Mouse (Mus musculus) MEL (cell line): ENCODE measurements at regions not wholly inside any gene's neighbourhood (a gene's known extent, or its start where the extent isn't known, plus 50 kb on each side); places are given as distances from the start of the nearest gene placed in this dataset.

Experiments
- DNase-seq: peaks from one replicate; pipeline ENCODE4 v3.0.0; 2011; ENCODE audit warnings: low read depth, low spot score
- H3K27ac ChIP-seq: 2 replicates; pipeline ENCODE4 v1.5.1; 2012; ENCODE audit warnings: low read depth, mild to moderate bottlenecking, control low read depth, low read length, moderate library complexity; ENCODE audit not compliant: control insufficient read depth
- H3K27me3 ChIP-seq, 2 experiments: fragments of 150-350 bp in 1 of 2; sonication (generic) in 1 of 2; 2 replicates each; pipeline ENCODE4 v1.6.1; 2012; ENCODE audit warnings: low read length in 2 of 2, mild to moderate bottlenecking in 2 of 2, improper control_type of control experiment in 1 of 2, moderate library complexity in 1 of 2; ENCODE audit not compliant: insufficient read depth in 2 of 2, control insufficient read depth in 1 of 2
- H3K36me3 ChIP-seq, 2 experiments: 2 replicates each; pipeline ENCODE4 v1.6.1; 2012 to 2014; ENCODE audit warnings: low read length in 2 of 2, improper control_type of control experiment in 1 of 2, inconsistent platforms in 1 of 2, mild to moderate bottlenecking in 1 of 2; ENCODE audit not compliant: insufficient read depth in 2 of 2, control insufficient read depth in 1 of 2
- H3K4me1 ChIP-seq, 2 experiments: fragments of 150-350 bp in 1 of 2; sonication (generic) in 1 of 2; 2 replicates each; pipeline ENCODE4 v1.6.1; 2012; ENCODE audit warnings: low read length in 2 of 2, improper control_type of control experiment in 1 of 2, mild to moderate bottlenecking in 1 of 2; ENCODE audit not compliant: insufficient read depth in 2 of 2, control insufficient read depth in 1 of 2
- H3K4me3 ChIP-seq, 2 experiments: fragments of 150-350 bp in 1 of 2; sonication (generic) in 1 of 2; 2 replicates each; pipeline ENCODE4 v1.5.1; 2012; ENCODE audit warnings: low read depth in 2 of 2, low read length in 2 of 2, mild to moderate bottlenecking in 2 of 2, moderate library complexity in 2 of 2, control low read depth in 1 of 2, improper control_type of control experiment in 1 of 2; ENCODE audit not compliant: control insufficient read depth in 1 of 2, insufficient read depth in 1 of 2
- H3K79me2 ChIP-seq: 2 replicates; pipeline ENCODE4 v1.6.1; 2012; ENCODE audit warnings: mild to moderate bottlenecking, low read length, moderate library complexity; ENCODE audit not compliant: control insufficient read depth, poor library complexity, insufficient read depth
- H3K9ac ChIP-seq: 2 replicates; pipeline ENCODE4 v1.6.1; 2012; ENCODE audit warnings: low read depth, mild to moderate bottlenecking, control low read depth, low read length, moderate library complexity; ENCODE audit not compliant: control insufficient read depth, poor library complexity, severe bottlenecking
- H3K9me3 ChIP-seq: fragments of 150-350 bp; sonication (generic); replicated peaks from 2 replicates; pipeline ENCODE4 v1.6.1; 2012; ENCODE audit warnings: mild to moderate bottlenecking, low read length, improper control_type of control experiment, moderate library complexity; ENCODE audit not compliant: insufficient read depth
- CHD1 ChIP-seq: IDR thresholded peaks from 2 replicates; pipeline ENCODE4 v1.6.1; 2012; ENCODE audit warnings: low read depth, mild to moderate bottlenecking, inconsistent platforms, low read length, improper control_type of control experiment
- CTCF ChIP-seq, 3 experiments: IDR thresholded peaks in 2 of 3; conservative IDR thresholded peaks in 1 of 3; 2 replicates each; pipeline ENCODE4 v1.5.1; 2011 to 2012; ENCODE audit warnings: low read length in 3 of 3, low read depth in 2 of 3, mild to moderate bottlenecking in 2 of 3, improper control_type of control experiment in 1 of 3, inconsistent platforms in 1 of 3, mixed read lengths in 1 of 3, moderate library complexity in 1 of 3; ENCODE audit not compliant: control insufficient read depth in 1 of 3, insufficient read depth in 1 of 3, poor library complexity in 1 of 3, severe bottlenecking in 1 of 3
- EP300 ChIP-seq, 2 experiments: IDR thresholded peaks; 2 replicates each; pipeline ENCODE4 v1.6.1; 2011; ENCODE audit warnings: improper control_type of control experiment in 2 of 2, low read length in 2 of 2, low read depth in 1 of 2, mild to moderate bottlenecking in 1 of 2
- ETS1 ChIP-seq: IDR thresholded peaks from 2 replicates; pipeline ENCODE4 v1.6.1; 2012; ENCODE audit warnings: low read depth, mild to moderate bottlenecking, inconsistent platforms, low read length, improper control_type of control experiment, moderate library complexity
- GABPA ChIP-seq: IDR thresholded peaks from 2 replicates; pipeline ENCODE4 v1.6.1; 2012; ENCODE audit warnings: low read depth, mild to moderate bottlenecking, inconsistent platforms, low read length, improper control_type of control experiment, moderate library complexity
- GATA1 ChIP-seq: IDR thresholded peaks from 2 replicates; pipeline ENCODE4 v1.6.1; 2011; ENCODE audit warnings: low read depth, low read length, improper control_type of control experiment
- HCFC1 ChIP-seq: IDR thresholded peaks from 2 replicates; pipeline ENCODE4 v1.6.1; 2012; ENCODE audit warnings: low read depth, mild to moderate bottlenecking, inconsistent platforms, low read length, improper control_type of control experiment, moderate library complexity
- JUND ChIP-seq: IDR thresholded peaks from 2 replicates; pipeline ENCODE4 v1.6.1; 2011; ENCODE audit warnings: low read depth, mild to moderate bottlenecking, improper control_type of control experiment, low read length
- KAT2A ChIP-seq: conservative IDR thresholded peaks from 2 replicates; pipeline ENCODE4 v1.6.1; 2012; ENCODE audit warnings: low read depth, low read length, improper control_type of control experiment, inconsistent platforms
- MAFK ChIP-seq: IDR thresholded peaks from 2 replicates; pipeline ENCODE4 v1.6.1; 2011; ENCODE audit warnings: low read depth, mild to moderate bottlenecking, low read length, improper control_type of control experiment, borderline replicate concordance
- MEF2A ChIP-seq: IDR thresholded peaks from 2 replicates; pipeline ENCODE4 v1.6.1; 2014; ENCODE audit warnings: low read depth, mild to moderate bottlenecking, inconsistent platforms, low read length, improper control_type of control experiment; ENCODE audit not compliant: poor library complexity, insufficient replicate concordance, severe bottlenecking; ENCODE audit errors: extremely low read depth
- MYC ChIP-seq: IDR thresholded peaks from 2 replicates; pipeline ENCODE4 v1.6.1; 2011; ENCODE audit warnings: low read depth, mild to moderate bottlenecking, low read length, improper control_type of control experiment, moderate library complexity
- NELFE ChIP-seq: IDR thresholded peaks from 2 replicates; pipeline ENCODE4 v1.6.1; 2011; ENCODE audit warnings: low read depth, low read length, improper control_type of control experiment
- NRF1 ChIP-seq: IDR thresholded peaks from 2 replicates; pipeline ENCODE4 v1.6.1; 2014; ENCODE audit warnings: low read depth, mild to moderate bottlenecking, inconsistent platforms, low read length, improper control_type of control experiment, moderate library complexity; ENCODE audit not compliant: poor library complexity, insufficient read depth, severe bottlenecking
- POLR2AphosphoS2 ChIP-seq: IDR thresholded peaks from 2 replicates; pipeline ENCODE4 v1.6.1; 2011; ENCODE audit warnings: low read length, improper control_type of control experiment
- RCOR1 ChIP-seq: IDR thresholded peaks from 2 replicates; pipeline ENCODE4 v1.6.1; 2012; ENCODE audit warnings: low read depth, mild to moderate bottlenecking, inconsistent platforms, low read length, improper control_type of control experiment
- SIN3A ChIP-seq: IDR thresholded peaks from 2 replicates; pipeline ENCODE4 v1.6.1; 2012; ENCODE audit warnings: low read length, improper control_type of control experiment, inconsistent platforms
- USF2 ChIP-seq, 2 experiments: IDR thresholded peaks; 2 replicates each; pipeline ENCODE4 v1.6.1; 2011 to 2012; ENCODE audit warnings: improper control_type of control experiment in 2 of 2, low read length in 2 of 2, borderline replicate concordance in 1 of 2, inconsistent platforms in 1 of 2, low read depth in 1 of 2, mild to moderate bottlenecking in 1 of 2; ENCODE audit not compliant: insufficient read depth in 1 of 2
- ZC3H11A ChIP-seq: IDR thresholded peaks from 2 replicates; pipeline ENCODE4 v1.6.1; 2012; ENCODE audit warnings: low read depth, mild to moderate bottlenecking, inconsistent platforms, low read length, improper control_type of control experiment
- ZKSCAN1 ChIP-seq: IDR thresholded peaks from 2 replicates; pipeline ENCODE4 v1.6.1; 2012; ENCODE audit warnings: low read depth, mild to moderate bottlenecking, inconsistent platforms, low read length, improper control_type of control experiment, moderate library complexity
- ZMIZ1 ChIP-seq: IDR thresholded peaks from 2 replicates; pipeline ENCODE4 v1.6.1; 2012; ENCODE audit warnings: low read depth, mild to moderate bottlenecking, inconsistent platforms, low read length, improper control_type of control experiment, moderate library complexity
- ZNF384 ChIP-seq: IDR thresholded peaks from 2 replicates; pipeline ENCODE4 v1.6.1; 2012; ENCODE audit warnings: low read depth, mild to moderate bottlenecking, inconsistent platforms, low read length, improper control_type of control experiment

DNA sequence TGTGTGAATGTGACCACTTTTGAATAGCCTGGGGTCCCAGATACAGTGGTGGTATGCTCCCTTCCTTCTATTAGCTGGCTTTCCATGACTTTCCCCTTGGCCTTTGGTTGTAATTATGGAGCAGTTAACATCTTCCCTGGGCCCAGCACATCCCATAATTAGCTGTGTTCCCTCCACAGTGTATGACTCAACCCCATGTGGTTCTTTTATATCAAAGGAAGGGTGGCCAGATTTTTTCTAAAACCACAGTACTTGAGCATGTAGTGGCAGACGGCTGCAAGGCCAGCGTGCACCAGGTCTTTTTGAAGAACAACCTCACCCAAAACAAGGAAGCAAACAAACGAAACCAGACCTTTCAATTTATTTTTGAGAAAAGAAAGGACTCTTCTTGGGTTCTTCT lies 235.8 kb downstream of the Gm7489 start:
- no peaks in the 10 kb centered on the region for H3K4me1 ChIP-seq
- TF ChIP-seq GABPA (no peak), ZC3H11A (no peak), SIN3A (no peak), CTCF (IDR thresholded peaks at IDR 0.05 in 2 of 3, conservative IDR thresholded peaks at IDR 0.05 in 1 of 3; ENCODE audit: control insufficient read depth in 1 of 3, insufficient read depth in 1 of 3, low read depth in 2 of 3, low read length in 3 of 3, poor library complexity in 1 of 3, severe bottlenecking in 1 of 3) (no peak), NRF1 (no peak), MYC (no peak), MAFK (no peak), GATA1 (no peak), EP300 (IDR thresholded peaks at IDR 0.05; ENCODE audit: low read depth in 1 of 2, low read length in 2 of 2) (no peak), JUND (no peak), ZNF384 (no peak), CHD1 (no peak)
- TF ChIP-seq, all 39 proteins: peak for 0
- DNase-seq, result no peak
- Histone ChIP-seq H3K9me3 (no peaks in the 10 kb centered on the region), H3K79me2 (no peaks in the 10 kb centered on the region), H3K36me3 (no peaks in the 10 kb centered on the region), H3K9ac (no peak overlapping the region), H3K27ac (no peak overlapping the region), H3K27me3 (no peaks in the 10 kb centered on the region), H3K4me3 (no peak overlapping the region)

GRCm38 (mm10) chr15:54164350-54164749 lies 279.6 kb downstream of the Gm7489 start:
- TF ChIP-seq ZC3H11A, result no peak
- TF ChIP-seq POLR2AphosphoS2, result no peak
- TF ChIP-seq ZMIZ1, result no peak
- TF ChIP-seq SIN3A, result no peak
- no peak for TF ChIP-seq ZNF384
- TF ChIP-seq RCOR1, result no peak
- TF ChIP-seq NELFE, result no peak
- no peak for TF ChIP-seq USF2 (IDR thresholded peaks at IDR 0.05; ENCODE audit: borderline replicate concordance in 1 of 2, insufficient read depth in 1 of 2, low read depth in 1 of 2, low read length in 2 of 2)
- TF ChIP-seq GABPA, result no peak
- TF ChIP-seq MEF2A, result no peak
- TF ChIP-seq ZKSCAN1, result no peak
- TF ChIP-seq ETS1, result no peak
- TF ChIP-seq KAT2A, result no peak
- no peak for TF ChIP-seq HCFC1
- no peak overlapping the region for H3K4me3 ChIP-seq
- H3K9ac ChIP-seq, result no peak overlapping the region
- H3K79me2 ChIP-seq, result no peaks in the 10 kb centered on the region
- DNase-seq, result no peak
- H3K9me3 ChIP-seq, result no peaks in the 10 kb centered on the region
- H3K27ac ChIP-seq, result no peak overlapping the region
- H3K4me1 ChIP-seq, result no peaks in the 10 kb centered on the region
- H3K27me3 ChIP-seq, result no peaks in the 10 kb centered on the region
- H3K36me3 ChIP-seq, result no peaks in the 10 kb centered on the region
